Mouse (Mus musculus) thymus, adult 2 months (tissue): ENCODE results near the gene Ecel1.

Experiments
- CTCF ChIP-seq: fragments of 200-500 bp; IDR thresholded peaks from 2 replicates; pipeline ENCODE4 v1.5.1; 2012; ENCODE audit warnings: mild to moderate bottlenecking, control low read depth, low read length, moderate library complexity, borderline replicate concordance; ENCODE audit not compliant: control insufficient read depth, poor library complexity, insufficient read depth; ENCODE audit errors: extremely low read depth
- POLR2A ChIP-seq: fragments of 200-500 bp; IDR thresholded peaks from 2 replicates; pipeline ENCODE4 v1.6.1; 2012; ENCODE audit warnings: mild to moderate bottlenecking, low read length, control low read depth, moderate library complexity; ENCODE audit not compliant: control insufficient read depth, poor library complexity, insufficient read depth; ENCODE audit errors: extremely low read depth

DNA sequence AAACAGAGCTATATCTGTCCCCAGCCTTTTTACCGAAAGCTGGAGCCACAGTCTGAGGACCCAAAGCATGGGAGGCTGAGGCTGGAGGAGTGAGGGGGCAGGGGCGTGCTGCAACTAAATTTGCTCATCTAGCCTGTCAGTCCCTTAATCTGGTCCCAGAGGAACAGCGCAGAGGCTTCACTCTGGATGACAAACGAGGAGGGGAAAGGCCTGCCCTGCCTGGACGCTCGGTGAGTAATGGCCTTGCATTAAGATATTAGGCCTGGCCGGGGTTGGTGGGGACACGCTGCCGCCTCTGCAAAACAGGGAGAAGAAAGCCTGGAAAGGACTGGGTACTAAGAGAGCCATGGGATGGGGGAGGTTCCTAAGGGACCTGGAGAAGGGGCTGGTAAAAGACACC is 16.0 kb upstream of the Ecel1 start:
- no peak for TF ChIP-seq POLR2A
- TF ChIP-seq CTCF = no peak
